Mouse (Mus musculus) hindbrain, embryonic 11.5 days (tissue): Measurements from ENCODE around the gene Leng1. TPM values are rescaled to one million over a fixed set of nuclear protein-coding genes. Genes with fewer than 3 reads are reported as not detected.
A peak's percentile ranks its signal among the peaks of the same experiment; 100 is the strongest.

Experiments
- ATAC-seq: fragments of 200-750 bp; cut with Nextera tagmentation; 2 replicates; pipeline ENCODE4 v1.8.0; 2017; ENCODE audit warnings: mild to moderate bottlenecking, moderate TSS enrichment, moderate library complexity; ENCODE audit not compliant: low FRiP score
- DNase-seq: peaks from one replicate; pipeline ENCODE4 v3.0.0-alpha.2; 2015; ENCODE audit warnings: low spot score
- H3K27ac ChIP-seq: fragments of 300-500 bp; sonication (generic); 2 replicates; pipeline ENCODE4 v1.5.1; 2014; ENCODE audit warnings: mild to moderate bottlenecking, low read depth, low read length
- H3K27me3 ChIP-seq: fragments of 300-500 bp; sonication (generic); 2 replicates; pipeline ENCODE4 v1.6.1; 2014; ENCODE audit warnings: mild to moderate bottlenecking, low read length, moderate library complexity, mixed read lengths; ENCODE audit not compliant: control insufficient read depth, insufficient read depth
- H3K36me3 ChIP-seq: fragments of 300-500 bp; sonication (generic); 2 replicates; pipeline ENCODE4 v1.6.1; 2014; ENCODE audit warnings: mild to moderate bottlenecking, low read length, moderate library complexity, mixed read lengths; ENCODE audit not compliant: control insufficient read depth, insufficient read depth
- H3K4me1 ChIP-seq: fragments of 300-500 bp; sonication (generic); replicated peaks from 2 replicates; pipeline ENCODE4 v1.6.1; 2014; ENCODE audit warnings: low read length, mixed read lengths; ENCODE audit not compliant: control insufficient read depth, insufficient read depth
- H3K4me2 ChIP-seq: fragments of 300-500 bp; sonication (generic); replicated peaks from 2 replicates; pipeline ENCODE4 v1.6.1; 2014; ENCODE audit warnings: mild to moderate bottlenecking, low read depth, low read length
- H3K4me3 ChIP-seq: fragments of 300-500 bp; sonication (generic); 2 replicates; pipeline ENCODE4 v1.5.1; 2014; ENCODE audit warnings: low read depth, low read length
- H3K9ac ChIP-seq: fragments of 300-500 bp; sonication (generic); 2 replicates; pipeline ENCODE4 v1.6.1; 2014; ENCODE audit warnings: low read depth, low read length
- H3K9me3 ChIP-seq: fragments of 300-500 bp; sonication (generic); 2 replicates; pipeline ENCODE4 v1.6.1; 2016; ENCODE audit warnings: low read length; ENCODE audit not compliant: control insufficient read depth
- WGBS: fragments of 180-500 bp; shearing (Covaris S2); extraction: QIAGEN DNeasy Blood & Tissue Kit; methylation state at CpG from one replicate; pipeline ENCODE4 v1.1.7; 2014; 5-methylcytosine and 5-hydroxymethylcytosine counted together
- polyA plus RNA-seq: library from polyadenylated mRNA; unstranded; fragments of >200 nt; fragmentation: Nextera tagmentation; extraction: Ambion mirVana; gene quantifications from 2 replicates; pipeline ENCODE4 v1.2.1, GENCODE M21; 2014

Leng1 gene
- polyA plus RNA-seq, 1 experiment from 2014 or later = 20.9 TPM

DNA sequence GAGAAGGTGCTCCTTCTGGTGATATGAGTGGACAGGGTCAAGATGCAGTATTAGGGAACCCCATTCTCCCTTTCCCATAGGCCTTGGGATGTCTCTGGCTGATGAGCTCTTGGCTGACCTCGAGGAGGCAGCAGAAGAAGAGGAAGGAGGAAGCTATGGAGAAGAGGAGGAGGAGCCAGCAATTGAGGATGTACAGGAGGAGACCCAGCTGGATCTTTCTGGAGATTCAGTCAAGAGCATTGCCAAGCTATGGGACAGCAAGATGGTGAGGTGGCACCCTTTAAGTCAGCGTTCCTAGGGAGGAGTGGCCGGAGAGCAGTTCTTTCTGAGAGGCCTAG lies 35.2 kb downstream of the Leng1 start:
- H3K4me2 ChIP-seq = peak overlapping the region; percentile 59
- no peaks in the 10 kb centered on the region for H3K27me3 ChIP-seq
- no peaks in the 10 kb centered on the region for H3K4me1 ChIP-seq
- H3K4me3 ChIP-seq = peak overlapping the region; percentile 74
- DNase-seq (no peak), ATAC-seq (peak; percentile 3; the same call in 1 of the 2 replicates)
- 68% methylated on average over 3 of the region's 3 CpGs for WGBS
- H3K9me3 ChIP-seq = no peaks in the 10 kb centered on the region
- H3K9ac ChIP-seq = peak overlapping the region; percentile 79
- no peak overlapping the region for H3K27ac ChIP-seq
- 0 out of 2 replicates have a peak, but pooled peaks cover 9% of the 10 kb centered on the region for H3K36me3 ChIP-seq

DNA sequence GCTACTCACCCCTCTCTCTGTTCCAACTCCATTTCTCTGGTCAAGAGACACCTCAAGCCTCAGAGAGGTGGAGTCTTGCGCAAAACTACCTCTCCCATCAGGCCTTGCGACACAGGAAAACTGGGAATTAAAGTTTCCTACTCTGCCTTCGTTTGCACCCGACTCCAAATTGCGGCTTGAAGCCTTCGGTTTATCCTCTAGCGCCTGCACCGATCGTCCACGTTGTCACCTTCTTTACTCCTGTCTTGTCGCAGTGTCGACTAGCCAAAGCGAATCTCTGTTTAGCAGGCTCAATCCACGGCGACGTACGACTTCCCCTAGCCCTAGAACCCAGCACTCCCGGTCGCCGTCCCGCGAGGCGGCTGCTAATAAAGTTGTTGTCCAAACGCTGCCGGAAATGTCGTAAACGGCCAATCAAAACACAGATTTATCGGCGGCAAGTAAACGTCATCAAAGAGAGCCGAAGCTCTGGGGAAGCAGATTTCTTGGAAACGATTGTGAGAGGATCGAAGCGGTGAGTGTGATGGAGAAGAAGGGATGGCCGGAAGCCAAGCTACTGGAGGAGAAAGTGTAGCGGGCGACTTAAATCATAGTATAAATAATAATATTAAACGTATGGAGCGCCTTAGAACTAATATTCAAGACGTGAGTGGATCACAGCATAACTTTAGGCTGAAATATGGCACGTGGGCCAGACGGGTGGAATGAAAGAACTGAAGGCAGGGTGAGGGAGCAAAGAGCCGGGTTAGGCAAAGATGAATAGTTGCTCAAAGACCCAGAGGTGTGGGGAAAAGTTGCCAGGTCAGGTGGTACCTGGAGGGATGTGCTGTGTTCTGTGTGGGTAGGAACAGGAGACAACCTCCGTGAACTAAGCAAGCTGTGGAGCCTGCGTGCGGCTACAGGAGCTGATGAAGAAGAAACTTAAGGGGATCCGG lies 35.8 kb downstream of the Leng1 start, which contains the start of the genes Tfpt and Prpf31:
Gene Tfpt, minus strand, starts transcription at position 387 of the 935 bp plus-strand sequence.
Gene Prpf31, plus strand, starts transcription at position 443 of the 935 bp plus-strand sequence.
- peak; percentile 93 for DNase-seq
- Histone ChIP-seq H3K36me3 (0 out of 2 replicates have a peak, but pooled peaks cover 6% of the 10 kb centered on the region), H3K9ac (peak within 1 kb of the TSS; percentile 79), H3K4me1 (no peaks in the 10 kb centered on the region), H3K9me3 (no peaks in the 10 kb centered on the region), H3K4me2 (peak within 1 kb of the TSS; percentile 59), H3K27me3 (no peaks in the 10 kb centered on the region), H3K4me3 (peak within 1 kb of the TSS; percentile 74), H3K27ac (0 out of 2 replicates have a peak within 1 kb of the TSS, but pooled peaks have one; percentile 36)
- peak; percentile 92 for ATAC-seq
- 2% methylated on average over 47 of the region's 47 CpGs for WGBS

DNA sequence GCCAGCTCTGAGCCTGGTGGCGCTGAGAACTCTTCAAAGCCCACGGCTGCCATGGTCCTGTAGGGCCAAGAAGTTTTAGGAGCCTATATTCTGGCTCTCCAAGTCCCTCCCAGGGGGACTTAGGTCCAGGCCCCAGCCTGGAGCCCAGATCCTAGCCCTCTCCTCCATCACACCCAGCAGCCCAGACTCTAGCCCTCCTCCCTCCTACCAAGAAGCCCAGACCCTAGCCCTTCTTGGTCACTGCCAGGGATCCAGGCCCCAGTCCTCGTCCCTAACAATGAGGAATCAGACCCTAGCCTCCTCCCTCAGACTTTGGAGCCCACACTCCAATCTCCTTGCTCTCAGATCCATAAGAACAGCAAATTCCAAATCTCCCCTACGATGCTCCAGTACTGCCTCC lies 36.6 kb downstream of the Leng1 start:
- peak overlapping the region; percentile 74 for H3K4me3 ChIP-seq
- H3K27me3 ChIP-seq = no peaks in the 10 kb centered on the region
- H3K27ac ChIP-seq = no peak overlapping the region
- no peak for DNase-seq
- ATAC-seq = peak; percentile 47
- peak overlapping the region; percentile 42 for H3K9ac ChIP-seq
- WGBS = 35% methylated on average over 4 of the region's 4 CpGs
- 0 out of 2 replicates have a peak, but pooled peaks cover 6% of the 10 kb centered on the region for H3K36me3 ChIP-seq
- H3K9me3 ChIP-seq = no peaks in the 10 kb centered on the region
- H3K4me1 ChIP-seq = no peaks in the 10 kb centered on the region
- peak overlapping the region; percentile 59 for H3K4me2 ChIP-seq

DNA sequence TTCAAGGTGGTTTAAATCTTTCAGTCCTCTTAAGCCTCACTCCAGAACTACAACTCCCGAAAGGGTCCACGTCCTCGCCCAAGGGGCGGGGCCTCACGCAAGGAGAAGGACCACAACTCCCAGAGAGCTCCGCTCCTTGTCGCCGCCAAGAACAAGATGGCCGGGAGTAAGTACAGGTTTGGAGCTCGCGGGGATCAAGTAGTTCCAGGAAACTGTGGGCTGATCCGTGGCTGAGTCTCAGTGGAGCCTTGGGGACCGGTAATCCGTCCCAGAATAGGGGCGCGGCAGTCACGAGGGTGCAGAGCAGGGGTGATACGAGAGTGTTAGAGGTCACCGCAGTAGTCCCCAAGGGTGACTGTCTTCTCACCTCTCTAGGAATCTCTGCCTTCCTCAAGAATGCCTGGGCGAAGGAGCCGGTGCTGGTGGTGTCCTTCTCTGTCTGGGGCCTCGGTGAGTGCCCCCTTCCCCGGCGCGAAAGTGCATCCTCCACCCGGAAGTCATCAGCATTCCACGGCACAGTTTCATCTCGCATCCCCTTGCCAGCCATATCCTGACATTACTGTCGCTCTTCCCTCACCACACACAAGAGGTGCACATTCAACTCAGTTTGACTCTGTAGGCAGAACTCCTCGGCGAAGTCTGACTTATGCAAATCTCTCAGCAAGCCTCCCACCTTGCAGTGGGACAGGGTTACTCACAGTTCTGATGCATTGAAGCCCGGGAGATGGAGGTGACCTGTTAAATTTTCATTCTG lies 48.2 kb downstream of the Leng1 start, which contains the start of gene Ndufa3:
Gene Ndufa3, plus strand, starts transcription at position 132 of the 754 bp plus-strand sequence.
- H3K4me3 ChIP-seq = peak within 1 kb of the TSS; percentile 63
- H3K27me3 ChIP-seq = no peaks in the 10 kb centered on the region
- 2% methylated on average over 32 of the region's 32 CpGs for WGBS
- no peaks in the 10 kb centered on the region for H3K36me3 ChIP-seq
- peak within 1 kb of the TSS; percentile 66 for H3K4me2 ChIP-seq
- no peak within 1 kb of the TSS for H3K27ac ChIP-seq
- DNase-seq (peak; percentile 90), ATAC-seq (peak; percentile 96)
- peak within 1 kb of the TSS; percentile 76 for H3K9ac ChIP-seq
- H3K9me3 ChIP-seq = no peaks in the 10 kb centered on the region
- H3K4me1 ChIP-seq = no peaks in the 10 kb centered on the region

DNA sequence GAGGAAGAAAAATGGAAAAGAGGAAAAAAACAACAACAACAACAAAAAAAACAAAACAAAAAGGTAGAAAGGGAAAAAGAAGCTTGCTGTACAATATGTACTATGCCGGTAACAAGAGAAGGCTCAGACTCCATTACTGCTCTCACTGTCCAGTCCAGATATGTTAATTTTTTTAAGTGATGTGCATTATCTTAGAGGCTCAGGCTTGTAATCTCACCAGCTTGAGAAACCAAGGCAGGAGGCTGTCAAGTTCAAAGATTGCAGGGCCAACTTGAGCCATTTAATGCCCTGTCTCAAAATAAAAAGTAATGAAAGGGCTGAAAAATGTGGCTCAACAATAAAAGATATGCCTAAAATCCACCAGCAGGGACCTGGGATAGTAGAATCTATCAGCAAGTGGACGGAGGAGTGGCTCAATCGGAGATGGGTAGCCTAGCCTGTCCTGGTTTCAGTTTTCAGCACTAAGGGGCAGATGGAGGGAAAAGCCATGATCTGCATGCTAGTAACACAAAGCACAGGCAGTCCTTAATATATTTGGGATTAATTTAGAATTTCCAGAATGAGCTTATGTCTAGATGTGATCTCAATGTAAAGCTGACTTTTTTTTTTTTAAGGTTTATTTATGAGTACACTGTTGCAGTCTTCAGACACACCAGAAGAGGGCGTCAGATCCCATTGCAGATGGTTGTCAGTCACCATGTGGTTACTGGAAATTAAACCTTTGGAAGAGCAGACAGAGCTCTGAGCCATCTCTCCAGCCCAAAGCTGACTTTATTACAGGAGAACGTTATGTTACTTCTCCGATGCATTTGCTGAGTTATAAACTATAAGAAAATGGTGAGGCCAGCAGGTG lies 49.0 kb downstream of the Leng1 start:
- WGBS = 41% methylated on average over 6 of the region's 6 CpGs
- no peaks in the 10 kb centered on the region for H3K4me1 ChIP-seq
- DNase-seq (no peak), ATAC-seq (peak; percentile 60; the same call in 1 of the 2 replicates)
- no peak overlapping the region for H3K27ac ChIP-seq
- no peaks in the 10 kb centered on the region for H3K27me3 ChIP-seq
- no peak overlapping the region for H3K9ac ChIP-seq
- H3K4me2 ChIP-seq = no peak overlapping the region
- H3K9me3 ChIP-seq = no peaks in the 10 kb centered on the region
- no peak overlapping the region for H3K4me3 ChIP-seq
- H3K36me3 ChIP-seq = no peaks in the 10 kb centered on the region

DNA sequence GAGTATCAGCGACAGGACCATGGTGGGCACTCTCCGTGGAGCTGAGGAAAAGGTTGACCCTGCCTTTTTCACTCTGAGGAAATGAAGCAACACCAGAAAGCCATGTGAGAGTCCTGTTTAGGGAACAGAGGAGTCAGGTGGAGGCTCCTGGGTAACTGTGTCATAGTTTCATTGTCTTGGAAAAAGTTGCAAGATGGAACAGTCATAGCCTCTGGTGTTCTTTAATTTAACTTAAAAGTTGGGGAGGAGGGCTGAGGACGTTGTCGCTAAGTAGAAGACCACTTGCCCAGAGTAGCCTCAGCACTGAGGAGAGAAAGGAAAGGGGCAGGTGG lies 49.6 kb downstream of the Leng1 start, which contains the start of gene Oscar:
Gene Oscar, minus strand, starts transcription at position 101 of the 332 bp plus-strand sequence.
- Histone ChIP-seq H3K36me3 (no peaks in the 10 kb centered on the region), H3K4me2 (no peak within 1 kb of the TSS), H3K9ac (no peak within 1 kb of the TSS), H3K9me3 (no peaks in the 10 kb centered on the region), H3K27ac (no peak within 1 kb of the TSS), H3K4me1 (no peaks in the 10 kb centered on the region), H3K27me3 (no peaks in the 10 kb centered on the region), H3K4me3 (no peak within 1 kb of the TSS)
- 75% methylated on average over 4 of the region's 4 CpGs for WGBS
- DNase-seq = no peak
- no peak for ATAC-seq

DNA sequence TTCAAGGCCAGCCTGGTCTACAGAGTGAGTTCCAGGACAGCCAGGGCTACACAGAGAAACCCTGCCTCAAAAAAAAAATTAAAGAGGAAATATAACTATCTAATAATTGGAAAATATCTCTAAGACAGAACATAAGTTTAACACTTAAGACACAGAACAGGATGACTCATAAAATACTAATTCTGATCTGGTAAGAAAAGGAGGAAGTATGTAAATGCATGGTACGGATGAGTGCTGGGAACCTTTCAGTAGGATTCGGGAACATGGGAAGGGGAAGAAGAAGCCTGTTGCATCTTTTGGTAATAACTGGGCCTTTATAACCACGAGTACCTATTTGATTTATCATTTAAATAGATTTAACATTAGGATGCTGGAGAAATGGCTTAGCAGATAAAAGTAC lies 51.6 kb downstream of the Leng1 start:
- Histone ChIP-seq H3K4me1 (no peaks in the 10 kb centered on the region), H3K4me2 (no peak overlapping the region), H3K27me3 (no peaks in the 10 kb centered on the region), H3K4me3 (no peak overlapping the region), H3K27ac (no peak overlapping the region), H3K9me3 (no peaks in the 10 kb centered on the region), H3K9ac (no peak overlapping the region), H3K36me3 (no peaks in the 10 kb centered on the region)
- DNase-seq (no peak), ATAC-seq (no peak)
- WGBS = 94% methylated on average over 3 of the region's 3 CpGs

DNA sequence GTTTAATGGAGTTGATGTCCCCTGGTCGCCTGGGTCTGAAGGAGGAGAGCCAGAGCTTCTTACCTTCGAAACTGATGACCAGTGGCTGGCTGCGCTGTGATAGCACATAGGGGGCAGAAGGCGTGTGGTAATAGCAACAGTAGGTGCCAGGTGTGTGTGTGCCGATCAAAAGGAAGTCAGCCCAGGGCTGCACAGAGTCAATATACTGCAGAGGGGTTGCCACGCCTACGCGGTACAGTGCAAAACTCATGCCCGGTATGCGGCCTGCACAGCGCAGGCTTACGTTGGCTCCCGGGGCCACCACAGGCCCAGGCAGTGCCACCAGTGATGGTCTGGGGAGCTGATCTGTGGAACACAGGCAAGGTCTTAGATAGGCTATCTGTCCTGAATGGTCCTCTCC lies 54.6 kb downstream of the Leng1 start:
- Histone ChIP-seq H3K9ac (no peak overlapping the region), H3K4me2 (no peak overlapping the region), H3K4me1 (no peaks in the 10 kb centered on the region), H3K4me3 (no peak overlapping the region), H3K36me3 (no peaks in the 10 kb centered on the region), H3K27ac (no peak overlapping the region), H3K9me3 (no peaks in the 10 kb centered on the region), H3K27me3 (no peaks in the 10 kb centered on the region)
- DNase-seq (no peak), ATAC-seq (no peak)
- 89% methylated on average over 13 of the region's 13 CpGs for WGBS
